Mouse (Mus musculus) ES-Bruce4 (cell line): ENCODE measurements around the gene Soat1.

Source experiments
- CTCF ChIP-seq: IDR thresholded peaks from one replicate; pipeline ENCODE4 v1.8.1; 2011; ENCODE audit warnings: low read depth, low read length
- POLR2A ChIP-seq: IDR thresholded peaks from one replicate; pipeline ENCODE4 v1.8.1; 2011; ENCODE audit warnings: low read length; ENCODE audit not compliant: insufficient read depth

- TF ChIP-seq CTCF (no peak), POLR2A (no peak)
Measured at GRCm38 (mm10) chr1:156442776-156443175, 31.4 kb downstream of the Soat1 start.
